Mouse (Mus musculus): ENCODE measurements at regions not wholly inside any gene's neighbourhood (a gene's known extent, or its start where the extent isn't known, plus 50 kb on each side); places are given as distances from the start of the nearest gene placed in this dataset.

GRCm38 (mm10) chr17:85805726-85806359 is 117.8 kb upstream of the Six2 start:
- peaks cover 5% of the 10 kb centered on the region; the same call in 1 of the 2 replicates for H3K4me1 ChIP-seq (ENCODE audit: control insufficient read depth, insufficient read depth, low read length)
- H3K27ac ChIP-seq (ENCODE audit: insufficient read depth, low read depth, low read length) = no peak overlapping the region
- no peak for TF ChIP-seq POLR2A (IDR thresholded peaks at IDR 0.05; ENCODE audit: borderline replicate concordance, low read depth, low read length)
- TF ChIP-seq CTCF (IDR thresholded peaks at IDR 0.05; ENCODE audit: low read depth, low read length) = no peak

GRCm38 (mm10) chr17:85804631-85805030 is 116.6 kb upstream of the Six2 start:
- Histone ChIP-seq H3K4me1 (ENCODE audit: control insufficient read depth, insufficient read depth, low read length) (peaks cover 5% of the 10 kb centered on the region; the same call in 1 of the 2 replicates), H3K27ac (ENCODE audit: insufficient read depth, low read depth, low read length) (no peak overlapping the region), H3K4me3 (ENCODE audit: insufficient read depth, low read length) (no peak overlapping the region)
- TF ChIP-seq CTCF (IDR thresholded peaks at IDR 0.05; ENCODE audit: low read depth, low read length) (no peak), POLR2A (IDR thresholded peaks at IDR 0.05; ENCODE audit: borderline replicate concordance, low read depth, low read length) (no peak)

More at GRCm38 (mm10) chr17:85805726-85806359, 117.8 kb upstream of the Six2 start:
- no peak overlapping the region for H3K4me3 ChIP-seq (ENCODE audit: insufficient read depth, low read length)

- TF ChIP-seq CTCF (IDR thresholded peaks at IDR 0.05; ENCODE audit: low read depth, low read length) = no peak
- H3K4me1 ChIP-seq (ENCODE audit: control insufficient read depth, insufficient read depth, low read length) = no peaks in the 10 kb centered on the region
- H3K27ac ChIP-seq (ENCODE audit: insufficient read depth, low read depth, low read length) = no peak overlapping the region
- no peak overlapping the region for H3K4me3 ChIP-seq (ENCODE audit: insufficient read depth, low read length)
These were observed 113.7 kb upstream of the Six2 start for GRCm38 (mm10) chr17:85801734-85802133.

GRCm38 (mm10) chr17:85801079-85801605 is 113.1 kb upstream of the Six2 start:
- Histone ChIP-seq H3K27ac (ENCODE audit: insufficient read depth, low read depth, low read length) (no peak overlapping the region), H3K4me1 (ENCODE audit: control insufficient read depth, insufficient read depth, low read length) (no peaks in the 10 kb centered on the region), H3K4me3 (ENCODE audit: insufficient read depth, low read length) (no peak overlapping the region)
- TF ChIP-seq POLR2A (IDR thresholded peaks at IDR 0.05; ENCODE audit: borderline replicate concordance, low read depth, low read length) (no peak), CTCF (IDR thresholded peaks at IDR 0.05; ENCODE audit: low read depth, low read length) (no peak)

- TF ChIP-seq POLR2A (IDR thresholded peaks at IDR 0.05; ENCODE audit: borderline replicate concordance, low read depth, low read length) = no peak
- no peak for TF ChIP-seq CTCF (IDR thresholded peaks at IDR 0.05; ENCODE audit: low read depth, low read length)
- H3K4me3 ChIP-seq (ENCODE audit: insufficient read depth, low read length) = 0 out of 2 replicates have a peak overlapping the region, but pooled peaks have one; percentile 3
- no peaks in the 10 kb centered on the region for H3K4me1 ChIP-seq (ENCODE audit: control insufficient read depth, insufficient read depth, low read length)
- no peak overlapping the region for H3K27ac ChIP-seq (ENCODE audit: insufficient read depth, low read depth, low read length)
These were observed 112.4 kb upstream of the Six2 start for GRCm38 (mm10) chr17:85800357-85801078.

GRCm38 (mm10) chr17:85799865-85800356 is 111.8 kb upstream of the Six2 start:
- no peak for TF ChIP-seq POLR2A (IDR thresholded peaks at IDR 0.05; ENCODE audit: borderline replicate concordance, low read depth, low read length)
- no peak for TF ChIP-seq CTCF (IDR thresholded peaks at IDR 0.05; ENCODE audit: low read depth, low read length)
- H3K27ac ChIP-seq (ENCODE audit: insufficient read depth, low read depth, low read length) = no peak overlapping the region
- H3K4me1 ChIP-seq (ENCODE audit: control insufficient read depth, insufficient read depth, low read length) = no peaks in the 10 kb centered on the region
- peak overlapping the region; percentile 38 for H3K4me3 ChIP-seq (ENCODE audit: insufficient read depth, low read length)

GRCm38 (mm10) chr17:85799081-85799864 is 111.2 kb upstream of the Six2 start:
- TF ChIP-seq POLR2A (IDR thresholded peaks at IDR 0.05; ENCODE audit: borderline replicate concordance, low read depth, low read length) = no peak
- TF ChIP-seq CTCF (IDR thresholded peaks at IDR 0.05; ENCODE audit: low read depth, low read length) = no peak
- H3K4me3 ChIP-seq (ENCODE audit: insufficient read depth, low read length) = peak overlapping the region; percentile 38
- H3K4me1 ChIP-seq (ENCODE audit: control insufficient read depth, insufficient read depth, low read length) = no peaks in the 10 kb centered on the region
- H3K27ac ChIP-seq (ENCODE audit: insufficient read depth, low read depth, low read length) = no peak overlapping the region

- H3K4me3 ChIP-seq (ENCODE audit: insufficient read depth, low read length) = no peak overlapping the region
- no peaks in the 10 kb centered on the region for H3K4me1 ChIP-seq (ENCODE audit: control insufficient read depth, insufficient read depth, low read length)
- no peak overlapping the region for H3K27ac ChIP-seq (ENCODE audit: insufficient read depth, low read depth, low read length)
- TF ChIP-seq POLR2A (IDR thresholded peaks at IDR 0.05; ENCODE audit: borderline replicate concordance, low read depth, low read length) (no peak), CTCF (IDR thresholded peaks at IDR 0.05; ENCODE audit: low read depth, low read length) (no peak)
These were observed 109.7 kb upstream of the Six2 start for GRCm38 (mm10) chr17:85797755-85798154.

GRCm38 (mm10) chr17:85795820-85796219 is 107.7 kb upstream of the Six2 start:
- Histone ChIP-seq H3K4me1 (ENCODE audit: control insufficient read depth, insufficient read depth, low read length) (no peaks in the 10 kb centered on the region), H3K27ac (ENCODE audit: insufficient read depth, low read depth, low read length) (no peak overlapping the region), H3K4me3 (ENCODE audit: insufficient read depth, low read length) (no peak overlapping the region)
- TF ChIP-seq CTCF (IDR thresholded peaks at IDR 0.05; ENCODE audit: low read depth, low read length) (no peak), POLR2A (IDR thresholded peaks at IDR 0.05; ENCODE audit: borderline replicate concordance, low read depth, low read length) (no peak)
